Mouse (Mus musculus) right cerebral cortex, adult 18-20 months (tissue): Measurements from ENCODE around the gene Gm10322.

Experiments
- DNase-seq: peaks from one replicate; pipeline ENCODE4 v3.0.0; 2022; ENCODE audit warnings: mixed read lengths

The Gm10322 gene

DNA sequence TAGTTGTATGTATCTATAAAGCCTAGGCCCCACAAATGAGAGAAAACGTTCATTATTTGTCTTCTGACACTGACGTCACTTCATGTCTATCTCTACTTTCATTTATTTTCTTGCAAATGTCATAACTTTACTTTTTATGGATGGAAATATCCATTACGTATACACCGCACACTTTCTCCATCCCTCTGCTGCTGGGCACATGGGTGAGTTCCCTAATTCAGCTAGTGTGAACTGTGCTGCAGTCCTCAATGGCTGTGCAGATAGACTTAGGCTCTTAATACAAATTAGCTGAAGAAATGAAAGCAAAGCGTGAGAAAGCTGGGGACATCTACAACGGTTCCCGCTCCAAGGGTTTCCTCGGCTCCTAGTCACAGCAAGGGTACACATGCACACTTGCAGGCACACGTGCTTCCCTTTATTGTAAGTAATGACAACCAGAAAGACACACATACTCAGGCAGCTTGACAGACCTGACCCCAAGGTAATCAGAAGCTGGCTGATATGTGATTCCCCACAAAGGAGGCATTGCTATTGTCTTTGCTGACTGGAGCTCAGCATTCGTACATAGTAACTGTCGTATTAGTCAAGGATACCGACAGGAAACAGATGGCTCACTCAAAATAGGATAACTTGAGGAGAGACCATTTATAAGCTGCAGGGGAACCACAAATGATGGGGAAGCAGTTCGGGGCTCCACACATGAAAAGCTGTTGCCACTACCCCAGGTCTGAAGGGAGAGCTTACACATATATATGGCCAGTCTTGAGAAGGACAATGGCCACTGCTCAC lies 49.8 kb downstream of the Gm10322 start:
- peak; percentile 9 for DNase-seq
